Mouse (Mus musculus): ENCODE results near the gene Myf6. TPM values are rescaled to one million over a fixed set of nuclear protein-coding genes. Genes with fewer than 3 reads are reported as not detected.

Myf6 gene
- total and polyA plus RNA-seq, 3 experiments, result not detected

DNA sequence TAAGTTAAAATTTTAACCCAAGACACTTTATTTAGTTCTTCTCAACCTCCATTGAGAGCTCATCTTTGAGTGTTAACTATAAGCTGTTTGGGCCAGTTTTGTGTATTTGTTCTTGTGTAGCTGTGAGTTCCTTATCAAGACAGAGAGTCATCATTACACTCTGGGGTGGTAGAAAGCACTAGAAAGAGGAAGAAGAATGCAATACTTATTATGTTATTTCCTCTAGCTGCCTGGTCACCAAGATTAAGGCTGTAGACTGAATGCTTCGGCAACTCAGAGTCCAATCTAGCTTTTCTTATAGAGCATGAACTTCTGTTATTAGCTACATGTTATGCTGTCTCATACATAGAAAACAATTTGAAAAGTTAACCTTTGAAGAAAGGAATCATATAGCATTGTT lies 1.9 kb upstream of the Myf6 start:
- H3K79me2 ChIP-seq (replicated peaks; ENCODE audit: control insufficient read depth, extremely low read depth, insufficient read depth, poor library complexity, severe bottlenecking), result no peaks in the 10 kb centered on the region
- H3K36me3 ChIP-seq (replicated peaks in 1 of 2; ENCODE audit: control insufficient read depth in 1 of 2, insufficient read depth in 1 of 2, low read length in 1 of 2), result no peaks in the 10 kb centered on the region
- DNase-seq (ENCODE audit: extremely low read depth), result no peak
- in situ Hi-C loops (cut with MboI; ENCODE audit: low pct_ligation_motif_present, low pct_unique_long_range_greater_than_20kb, low sequenced_read_pairs) (no loop called here), dilution Hi-C loops (cut with MboI; ENCODE audit: extremely low pct_ligation_motif_present, extremely low pct_unique_long_range_greater_than_20kb, low sequenced_read_pairs) (no loop called here)
- H3K9me3 ChIP-seq (replicated peaks; ENCODE audit: low read length), result peaks cover 36% of the 10 kb centered on the region
- no peak for TF ChIP-seq RCOR1 (conservative IDR thresholded peaks at IDR 0.05; ENCODE audit: low read depth, low read length)
- no peak for TF ChIP-seq MXI1 (IDR thresholded peaks at IDR 0.05; ENCODE audit: low read depth, low read length)
- no peak for TF ChIP-seq GABPA (IDR thresholded peaks at IDR 0.05; ENCODE audit: insufficient replicate concordance, low read depth, low read length)
- no peak for TF ChIP-seq RAD21 (IDR thresholded peaks at IDR 0.05; ENCODE audit: low read depth, low read length)
- no peak for TF ChIP-seq CTCF (conservative IDR thresholded peaks at IDR 0.05 in 1 of 2, IDR thresholded peaks at IDR 0.05 in 1 of 2; ENCODE audit: low read depth in 2 of 2, low read length in 2 of 2)
- no peak for TF ChIP-seq ELF1 (IDR thresholded peaks at IDR 0.05; ENCODE audit: low read depth, low read length)
- TF ChIP-seq MAFK (IDR thresholded peaks at IDR 0.05; ENCODE audit: insufficient replicate concordance, low read length), result no peak
- TF ChIP-seq HCFC1 (IDR thresholded peaks at IDR 0.05; ENCODE audit: low read depth, low read length), result no peak
- TF ChIP-seq ZC3H11A (IDR thresholded peaks at IDR 0.05; ENCODE audit: low read depth, low read length), result no peak
- no peak for TF ChIP-seq USF2 (conservative IDR thresholded peaks at IDR 0.05; ENCODE audit: low read depth, low read length)
- TF ChIP-seq MAZ (IDR thresholded peaks at IDR 0.05; ENCODE audit: low read depth, low read length), result no peak
- TF ChIP-seq BHLHE40 (IDR thresholded peaks at IDR 0.05; ENCODE audit: low read depth, low read length), result no peak
- TF ChIP-seq CHD1 (IDR thresholded peaks at IDR 0.05; ENCODE audit: low read depth, low read length), result no peak
- H3K4me1 ChIP-seq (ENCODE audit: control insufficient read depth in 1 of 2, insufficient read depth in 2 of 2), result no peaks in the 10 kb centered on the region
- H3K4me2 ChIP-seq (ENCODE audit: insufficient read depth, low read depth, poor library complexity, severe bottlenecking), result no peak overlapping the region
- no peak overlapping the region for H3K27ac ChIP-seq (ENCODE audit: insufficient read depth, low read depth)
- no peaks in the 10 kb centered on the region for H3K27me3 ChIP-seq (replicated peaks)
- no peak overlapping the region for H3K4me3 ChIP-seq (replicated peaks in 1 of 3; ENCODE audit: low read depth in 2 of 3, low read length in 2 of 3, poor library complexity in 1 of 3)
- no peak overlapping the region for H3K9ac ChIP-seq (ENCODE audit: insufficient read depth, low read depth)

DNA sequence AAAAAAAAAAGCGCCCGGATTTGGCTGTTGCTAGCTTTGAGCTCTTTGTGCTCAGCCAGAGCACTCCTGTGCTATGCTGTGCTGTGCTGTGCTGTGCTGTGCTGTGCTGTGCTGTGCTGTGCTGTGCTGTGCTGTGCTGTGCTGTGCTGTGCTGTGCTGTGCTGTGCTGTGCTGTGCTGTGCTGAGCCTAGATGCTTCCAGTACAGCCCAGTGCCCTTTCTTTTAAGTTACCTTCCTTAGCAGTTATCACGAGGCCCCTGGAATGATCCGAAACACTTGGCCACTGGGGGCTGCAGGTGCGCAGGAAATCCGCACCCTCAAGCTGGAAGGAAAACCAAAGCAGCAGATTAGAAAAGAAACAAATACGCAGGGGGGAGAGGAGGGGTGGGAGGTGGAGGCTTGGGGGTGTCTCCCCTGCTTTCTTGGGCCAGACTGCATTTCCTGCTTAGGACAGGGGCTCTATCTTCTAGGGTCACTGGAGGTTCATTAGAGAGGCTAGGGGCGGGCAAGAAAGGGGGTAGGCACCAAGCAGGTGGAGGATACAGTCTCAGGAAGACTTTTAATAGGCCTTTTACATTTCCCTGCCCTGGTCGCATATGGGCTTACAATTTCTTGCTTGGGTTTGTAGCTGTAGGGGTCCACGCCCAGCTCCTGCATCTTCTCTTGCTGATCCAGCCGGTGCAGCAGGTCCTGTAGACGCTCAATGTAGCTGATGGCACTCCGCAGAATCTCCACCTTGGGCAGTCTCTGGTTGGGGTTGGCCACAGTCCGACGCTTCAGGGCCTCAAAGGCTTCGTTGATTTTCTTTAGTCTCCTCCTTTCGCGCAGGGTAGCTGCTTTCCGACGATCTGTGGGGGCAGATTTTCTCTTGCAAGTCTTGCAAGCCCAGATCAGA lies 710 bp downstream of the Myf6 start:
- H3K4me2 ChIP-seq (ENCODE audit: insufficient read depth, low read depth, poor library complexity, severe bottlenecking), result no peak overlapping the region
- dilution Hi-C loops (cut with MboI; ENCODE audit: extremely low pct_ligation_motif_present, extremely low pct_unique_long_range_greater_than_20kb, low sequenced_read_pairs) (no loop called here), in situ Hi-C loops (cut with MboI; ENCODE audit: low pct_ligation_motif_present, low pct_unique_long_range_greater_than_20kb, low sequenced_read_pairs) (no loop called here)
- TF ChIP-seq RCOR1 (conservative IDR thresholded peaks at IDR 0.05; ENCODE audit: low read depth, low read length) (no peak), PAX5 (IDR thresholded peaks at IDR 0.05; ENCODE audit: low read length) (no peak), JUN (IDR thresholded peaks at IDR 0.05; ENCODE audit: insufficient read depth, low read depth, low read length) (no peak)
- H3K9ac ChIP-seq (ENCODE audit: insufficient read depth, low read depth), result no peak overlapping the region
- H3K79me2 ChIP-seq (replicated peaks; ENCODE audit: control insufficient read depth, extremely low read depth, insufficient read depth, poor library complexity, severe bottlenecking), result no peaks in the 10 kb centered on the region
- no peaks in the 10 kb centered on the region for H3K36me3 ChIP-seq (replicated peaks in 1 of 2; ENCODE audit: control insufficient read depth in 1 of 2, insufficient read depth in 1 of 2, low read length in 1 of 2)
- H3K4me1 ChIP-seq (ENCODE audit: control insufficient read depth in 1 of 2, insufficient read depth in 2 of 2), result no peaks in the 10 kb centered on the region
- no peak overlapping the region for H3K4me3 ChIP-seq (replicated peaks in 1 of 3; ENCODE audit: low read depth in 2 of 3, low read length in 2 of 3, poor library complexity in 1 of 3)
- H3K27me3 ChIP-seq (replicated peaks), result no peaks in the 10 kb centered on the region
- no peak overlapping the region for H3K27ac ChIP-seq (ENCODE audit: insufficient read depth, low read depth)
- peaks cover 36% of the 10 kb centered on the region for H3K9me3 ChIP-seq (replicated peaks; ENCODE audit: low read length)
- no peak for DNase-seq (ENCODE audit: extremely low read depth)
